Mouse (Mus musculus): ENCODE results near the gene Mrps22.

The Mrps22 gene

GRCm38 (mm10) chr9:98601156-98601836 is at the start of gene Mrps22:
Gene Mrps22, minus strand, starts transcription at chr9:98601660.
- peak; percentile 85 for DNase-seq (ENCODE audit: low spot score)

GRCm38 (mm10) chr9:98650547-98650946 is 49.1 kb upstream of the Mrps22 start:
- no peak for DNase-seq (ENCODE audit: low spot score)

- no peak for DNase-seq (ENCODE audit: low spot score)
These were observed 46.0 kb upstream of the Mrps22 start for GRCm38 (mm10) chr9:98647418-98647817.

DNA sequence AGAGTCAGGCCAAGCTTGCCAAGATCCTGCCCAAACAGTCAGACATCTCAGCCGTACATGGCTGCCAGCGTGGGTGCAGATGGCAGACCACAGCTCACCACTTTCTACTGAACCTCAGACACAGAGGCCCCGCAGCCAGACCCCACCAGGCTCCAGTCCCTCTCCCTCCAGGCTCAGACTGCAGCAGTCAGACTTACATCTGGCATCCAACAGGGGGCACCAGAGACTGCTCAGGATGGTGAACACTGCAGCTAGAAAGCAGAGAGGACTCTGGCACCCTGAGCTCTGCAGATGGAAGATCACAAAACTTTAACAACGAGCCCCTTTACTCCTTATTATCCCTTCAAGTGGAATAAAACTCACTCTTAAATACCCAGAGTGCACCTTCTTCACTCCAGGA is 44.3 kb upstream of the Mrps22 start:
- peak; percentile 65 for DNase-seq (ENCODE audit: low spot score)

DNA sequence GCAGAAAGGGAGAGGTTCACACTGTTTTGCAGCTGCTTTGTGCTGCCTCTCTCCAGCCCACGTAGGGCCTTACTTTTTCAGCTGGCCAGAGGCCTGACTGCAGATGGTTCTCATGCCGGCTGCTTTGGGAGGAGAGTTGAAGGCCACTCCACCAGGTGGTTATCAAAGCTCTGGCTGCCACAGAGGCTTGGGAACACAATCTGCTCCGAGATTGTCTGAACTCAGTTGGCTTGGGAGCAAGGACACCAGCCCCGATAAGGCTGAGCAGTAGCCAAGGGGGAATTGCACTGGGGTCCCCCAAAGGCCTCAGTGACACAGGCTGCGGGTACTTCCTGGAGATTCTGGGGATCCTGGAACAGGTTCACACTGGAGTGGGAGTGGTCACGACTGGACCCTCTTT is 40.7 kb upstream of the Mrps22 start:
- DNase-seq (ENCODE audit: low spot score), result no peak

DNA sequence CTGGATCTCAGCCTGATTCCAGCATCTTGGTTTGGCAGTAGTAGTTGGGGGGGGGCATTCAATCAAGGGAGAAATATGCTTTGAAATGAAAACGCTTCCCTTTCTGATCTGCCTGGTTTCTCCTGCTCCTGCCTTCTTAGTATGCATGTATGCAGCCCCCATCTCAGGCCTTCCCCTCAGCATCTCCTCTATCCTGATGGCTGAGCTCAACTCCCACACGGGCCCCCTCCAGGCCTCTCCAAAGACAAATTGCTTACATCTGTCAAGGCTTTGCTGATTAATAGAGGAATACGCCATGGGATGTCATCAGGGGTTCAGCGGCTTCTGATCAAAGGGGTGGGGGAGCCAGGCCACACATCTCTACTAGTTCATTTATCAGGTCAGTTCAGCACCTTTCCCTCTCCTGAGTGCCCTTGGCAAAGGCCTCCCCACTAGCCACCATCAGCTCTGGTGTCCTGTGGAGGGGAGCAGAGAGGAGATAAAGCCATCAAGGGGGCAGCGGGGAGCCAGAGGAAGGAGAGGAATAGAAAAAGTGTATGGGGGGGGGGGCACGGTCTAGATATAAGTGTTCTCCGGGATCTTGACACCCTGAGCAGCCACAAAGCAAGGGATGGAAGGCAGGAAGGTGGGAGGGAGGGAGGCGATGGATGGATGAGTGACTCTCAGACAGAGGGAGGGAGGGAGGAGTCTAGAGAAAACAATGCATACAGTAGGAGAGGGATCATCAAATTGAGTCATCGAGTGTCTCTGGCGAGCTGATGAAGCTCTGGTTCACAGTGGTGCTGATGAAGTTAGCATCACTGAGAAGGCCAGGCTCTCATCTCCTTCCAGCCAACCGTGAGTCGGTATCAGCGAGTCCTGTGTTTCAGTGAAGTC is 32.1 kb upstream of the Mrps22 start:
- DNase-seq (ENCODE audit: low spot score), result no peak

DNA sequence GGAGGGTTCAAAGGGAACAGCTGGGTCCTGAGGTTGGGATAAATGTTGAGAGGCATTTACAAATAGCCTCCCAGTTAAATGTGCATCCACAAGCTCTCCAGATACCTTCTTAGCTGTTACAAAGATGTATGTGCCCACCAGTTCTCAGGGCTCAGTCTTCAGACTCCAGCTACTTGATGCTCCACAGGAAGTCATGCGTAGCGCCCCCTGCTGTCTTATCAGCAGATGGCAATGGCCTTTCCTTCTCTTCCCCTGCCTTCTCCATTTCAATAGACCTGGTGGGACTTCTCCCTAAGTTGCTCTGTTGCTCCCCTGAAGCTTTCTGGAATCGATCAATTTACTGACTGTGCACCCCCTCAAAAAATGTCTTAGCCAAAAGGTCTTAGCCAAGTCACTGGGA is 27.0 kb upstream of the Mrps22 start:
- no peak for DNase-seq (ENCODE audit: low spot score)

DNA sequence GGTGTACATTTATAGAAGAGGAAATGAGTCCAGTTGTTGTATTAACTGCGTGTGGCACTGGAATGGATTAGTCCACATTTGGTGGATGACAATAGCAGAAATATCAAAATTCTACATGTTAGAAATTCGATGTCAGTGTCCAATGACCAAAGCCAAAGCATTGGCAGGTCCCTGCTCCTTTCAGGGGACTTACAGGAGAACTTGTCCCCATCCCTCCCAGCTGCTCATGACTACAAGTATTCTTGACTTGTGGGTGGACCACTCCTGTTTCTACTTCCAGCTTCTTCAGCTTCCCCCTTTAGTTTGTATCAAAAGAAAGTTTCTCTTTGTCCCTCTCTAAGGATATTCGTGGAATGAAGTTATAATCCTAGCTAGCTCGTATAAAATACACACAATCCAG is 3.4 kb upstream of the Mrps22 start:
- no peak for DNase-seq (ENCODE audit: low spot score)

- DNase-seq (ENCODE audit: low spot score), result no peak
These were observed 438 bp upstream of the Mrps22 start for GRCm38 (mm10) chr9:98601837-98602359.

- DNase-seq (ENCODE audit: low spot score), result no peak
These were observed 1.4 kb downstream of the Mrps22 start for GRCm38 (mm10) chr9:98600094-98600493.

DNA sequence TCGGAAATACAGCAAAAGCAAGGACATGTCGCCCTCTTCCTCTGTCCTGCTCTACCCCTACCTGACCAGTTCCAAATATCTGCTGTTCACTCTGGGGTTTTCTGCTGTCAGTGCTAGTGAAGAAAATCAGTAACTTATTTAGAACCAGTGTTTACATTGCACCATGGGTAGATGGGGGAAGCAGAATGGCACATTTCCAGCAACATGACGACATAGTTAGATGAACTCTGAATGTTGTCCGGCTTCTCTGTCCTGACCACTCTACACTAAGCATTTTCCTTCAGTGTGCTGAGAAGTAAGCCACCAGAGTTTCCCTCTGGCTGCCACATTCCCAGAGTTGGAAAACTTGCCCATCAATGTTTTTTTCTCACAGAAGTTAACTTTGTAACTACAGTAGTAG is 17.6 kb downstream of the Mrps22 start:
- DNase-seq (ENCODE audit: low spot score), result no peak

DNA sequence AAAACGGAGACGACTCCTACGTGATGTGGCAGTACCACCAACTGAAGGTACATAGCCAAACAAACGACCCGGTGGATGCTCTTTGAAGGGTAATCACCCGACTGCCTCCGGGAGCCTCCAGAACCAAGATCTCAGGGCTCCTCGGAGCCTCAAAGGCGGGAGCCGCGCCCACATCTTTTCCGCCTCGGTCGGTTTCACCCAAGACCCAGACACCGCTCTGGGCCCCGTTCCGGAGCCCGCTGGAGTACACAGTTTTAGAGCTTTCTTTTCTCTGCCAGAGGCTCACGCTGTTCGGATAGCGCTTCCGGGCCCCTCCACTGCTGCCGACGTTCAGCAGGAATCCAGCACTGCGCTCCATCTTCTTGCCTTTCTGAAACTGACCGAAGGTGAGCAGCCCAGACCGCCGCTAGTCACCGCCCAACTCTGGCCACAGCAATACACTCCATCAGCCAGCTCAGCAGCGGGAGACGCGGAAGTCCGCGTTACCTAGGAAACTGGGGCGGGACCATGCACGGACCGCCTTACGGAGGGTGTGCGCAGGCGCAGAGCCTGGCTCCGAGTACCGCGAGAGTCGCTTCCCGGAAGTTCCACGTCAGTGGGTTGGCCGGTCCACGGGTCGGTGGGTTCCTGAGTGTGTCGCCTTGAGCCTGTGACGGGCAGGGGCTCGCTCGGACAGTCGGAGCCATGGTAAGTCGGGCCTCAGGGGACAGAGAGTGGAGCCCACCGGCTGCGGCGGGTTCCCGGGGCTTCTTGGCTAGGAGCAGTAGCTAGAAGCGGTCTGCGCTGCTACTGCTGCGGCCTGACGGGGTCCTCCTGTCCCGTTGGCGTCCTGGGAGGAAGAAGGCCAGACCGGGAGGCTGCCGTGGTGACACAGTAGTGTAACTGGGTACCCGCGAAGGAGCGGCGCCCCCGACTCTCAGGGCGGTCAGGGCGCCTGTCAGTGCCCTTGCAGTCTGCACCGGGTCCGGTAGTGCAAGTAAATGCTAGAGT is 38.0 kb downstream of the Mrps22 start, which contains the start of gene Copb2:
Gene Copb2, plus strand, starts transcription at position 585 of the 990 bp plus-strand sequence.
- peak; percentile 99 for DNase-seq (ENCODE audit: low spot score)

GRCm38 (mm10) chr9:98544042-98544441 is 57.4 kb downstream of the Mrps22 start:
- no peak for DNase-seq (ENCODE audit: low spot score)
